Mouse (Mus musculus) layer of hippocampus, adult 2 months (tissue): ENCODE data around the gene Cd3d. TPM values are rescaled to one million over a fixed set of nuclear protein-coding genes. Genes with fewer than 3 reads are reported as not detected.

ENCODE experiments used
- DNase-seq, 2 experiments: peaks; one replicate each; pipeline ENCODE4 v3.0.0; 2022; ENCODE audit warnings: low spot score in 2 of 2
- H3K27ac ChIP-seq: fragments of 200-600 bp; 2 replicates; pipeline ENCODE4 v1.8.1; 2022
- H3K4me3 ChIP-seq: fragments of 200-600 bp; 2 replicates; pipeline ENCODE4 v1.8.1; 2022; ENCODE audit warnings: mild to moderate bottlenecking
- CTCF ChIP-seq: fragments of 200-600 bp; conservative IDR thresholded peaks from 2 replicates; pipeline ENCODE4 v1.8.1; 2022; ENCODE audit warnings: antibody characterized with exemption, mild to moderate bottlenecking, moderate library complexity
- total RNA-seq, 2 experiments: library from RNA; stranded (reverse); gene quantifications; 2 replicates each; pipeline ENCODE4 v1.2.3; 2021

The Cd3d gene
- total RNA-seq, 2 experiments from 2014 or later, result not detected

DNA sequence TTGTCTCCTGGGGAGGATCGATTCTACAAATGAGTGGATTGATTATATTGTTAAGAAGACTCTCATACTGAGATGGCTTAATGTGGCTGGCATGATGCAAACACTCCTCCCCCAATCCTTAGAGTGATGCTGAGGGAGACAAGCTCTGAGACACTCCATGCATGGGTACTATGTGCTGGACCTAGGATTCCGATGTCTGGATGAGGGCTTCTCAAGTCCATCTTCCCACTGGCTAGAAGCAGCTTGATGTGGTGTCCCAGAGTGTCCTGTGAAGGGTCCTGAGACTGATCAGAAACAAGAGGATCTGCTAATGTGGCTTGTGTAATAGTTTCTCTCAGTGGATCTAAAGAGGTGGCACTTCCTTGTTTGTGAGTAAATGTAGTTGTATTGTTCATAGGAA lies 482 bp upstream of the Cd3d start:
- H3K4me3 ChIP-seq, result no peak overlapping the region
- no peak for DNase-seq
- no peak overlapping the region for H3K27ac ChIP-seq
- TF ChIP-seq CTCF, result no peak

GRCm38 (mm10) chr9:44982081-44982480 lies 495 bp downstream of the Cd3d start:
- no peak overlapping the region for H3K4me3 ChIP-seq
- H3K27ac ChIP-seq, result no peak overlapping the region
- TF ChIP-seq CTCF, result no peak
- DNase-seq, result no peak

- H3K4me3 ChIP-seq, result no peak overlapping the region
- no peak for DNase-seq
- no peak for TF ChIP-seq CTCF
- no peak overlapping the region for H3K27ac ChIP-seq
These were observed 945 bp downstream of the Cd3d start for GRCm38 (mm10) chr9:44982531-44982930.

DNA sequence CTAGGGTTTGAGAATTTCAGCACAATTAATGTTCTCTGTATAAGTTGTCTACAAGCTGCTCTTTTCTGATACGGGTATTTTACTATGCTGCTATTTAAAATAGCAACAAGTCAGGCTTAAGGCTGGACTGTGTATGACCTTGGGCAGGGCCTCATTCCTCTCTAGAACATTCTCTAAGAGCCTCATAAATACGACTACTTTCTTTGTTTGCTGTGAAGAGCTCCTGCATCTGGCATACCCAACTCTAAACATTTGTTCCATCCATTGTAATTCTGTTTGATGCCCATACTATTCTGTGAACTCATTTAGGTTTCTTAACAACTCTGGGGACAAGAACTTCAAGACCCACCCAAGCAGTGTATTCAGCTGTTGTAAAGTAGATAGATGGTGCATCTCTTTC lies 1.4 kb downstream of the Cd3d start:
- no peak for DNase-seq
- TF ChIP-seq CTCF, result no peak
- no peak overlapping the region for H3K27ac ChIP-seq
- no peak overlapping the region for H3K4me3 ChIP-seq

GRCm38 (mm10) chr9:44985721-44986161 lies 4.2 kb downstream of the Cd3d start:
- TF ChIP-seq CTCF, result no peak
- Histone ChIP-seq H3K27ac (no peak overlapping the region), H3K4me3 (no peak overlapping the region)
- DNase-seq, result no peak

- Histone ChIP-seq H3K27ac (no peak overlapping the region), H3K4me3 (no peak overlapping the region)
- DNase-seq, result no peak
- no peak for TF ChIP-seq CTCF
These were observed 4.7 kb downstream of the Cd3d start for GRCm38 (mm10) chr9:44986242-44986781.

DNA sequence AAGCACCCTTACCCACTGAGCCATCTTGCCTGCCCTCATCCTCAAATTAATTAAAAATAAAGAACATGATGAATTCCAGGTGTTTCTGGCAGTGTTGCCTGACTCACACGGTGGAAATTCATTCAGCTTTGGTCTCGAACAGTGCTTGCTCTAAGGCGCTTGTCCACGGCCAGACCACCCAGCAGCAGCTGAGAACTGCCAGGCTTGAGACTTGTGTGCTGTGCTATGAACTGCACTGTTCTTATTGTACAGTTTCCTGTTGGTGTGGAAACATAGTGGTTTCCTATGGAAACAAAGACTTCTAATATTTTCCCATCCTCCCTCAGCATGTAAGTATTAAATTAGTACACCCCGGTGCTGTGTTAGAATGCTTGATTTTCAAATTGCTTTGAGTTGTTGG lies 5.4 kb downstream of the Cd3d start:
- TF ChIP-seq CTCF, result no peak
- no peak for DNase-seq
- H3K27ac ChIP-seq, result no peak overlapping the region
- H3K4me3 ChIP-seq, result no peak overlapping the region

GRCm38 (mm10) chr9:44991821-44992220 lies 10.2 kb downstream of the Cd3d start:
- Histone ChIP-seq H3K27ac (no peak overlapping the region), H3K4me3 (no peak overlapping the region)
- TF ChIP-seq CTCF, result no peak
- no peak for DNase-seq

DNA sequence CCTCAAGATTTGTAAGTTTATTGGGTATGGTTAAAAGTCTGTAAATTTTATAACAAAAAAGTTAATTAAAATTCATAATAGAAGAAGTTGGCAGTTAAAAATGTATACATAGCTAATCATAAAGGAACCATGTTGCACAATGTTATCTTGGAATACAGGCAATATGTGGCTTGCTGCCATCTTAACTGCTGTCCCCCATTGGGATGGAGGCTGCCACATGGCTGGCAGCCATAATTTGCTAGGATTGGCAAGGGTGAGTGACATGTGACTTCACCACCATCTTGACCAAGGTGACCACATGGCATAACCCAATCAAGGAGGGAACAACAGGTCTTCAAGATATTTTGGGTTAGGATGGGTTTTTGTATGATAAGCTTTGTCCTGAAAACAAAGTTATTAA lies 10.7 kb downstream of the Cd3d start:
- TF ChIP-seq CTCF, result no peak
- DNase-seq, result no peak
- Histone ChIP-seq H3K27ac (no peak overlapping the region), H3K4me3 (no peak overlapping the region)

GRCm38 (mm10) chr9:44993268-44993667 lies 11.7 kb downstream of the Cd3d start:
- Histone ChIP-seq H3K4me3 (no peak overlapping the region), H3K27ac (no peak overlapping the region)
- DNase-seq, result no peak
- TF ChIP-seq CTCF, result no peak

DNA sequence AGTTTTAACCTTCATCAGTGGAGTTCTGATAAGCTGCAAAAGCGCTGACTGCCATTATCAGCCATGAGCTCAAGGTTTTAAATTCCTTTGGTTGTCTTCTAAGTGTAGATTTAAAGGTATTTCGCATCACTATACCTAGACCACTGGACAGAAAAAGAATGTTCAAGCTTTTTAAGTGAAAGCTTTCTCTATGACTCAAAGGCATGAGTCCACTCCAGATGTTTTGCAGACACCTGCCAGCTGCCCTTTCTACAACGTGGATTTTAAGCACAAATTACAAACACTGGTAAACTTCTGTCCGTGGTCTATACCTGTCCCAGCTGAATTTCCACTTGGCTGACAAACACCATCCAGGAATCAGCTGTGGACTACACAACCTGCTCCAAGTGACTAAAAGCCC lies 13.4 kb downstream of the Cd3d start:
- Histone ChIP-seq H3K27ac (no peak overlapping the region), H3K4me3 (no peak overlapping the region)
- DNase-seq, result no peak
- no peak for TF ChIP-seq CTCF

- H3K27ac ChIP-seq, result no peak overlapping the region
- DNase-seq, result no peak
- no peak for TF ChIP-seq CTCF
- no peak overlapping the region for H3K4me3 ChIP-seq
These were observed 15.0 kb downstream of the Cd3d start for GRCm38 (mm10) chr9:44996590-44996989.

- Histone ChIP-seq H3K4me3 (no peak overlapping the region), H3K27ac (no peak overlapping the region)
- DNase-seq, result no peak
- no peak for TF ChIP-seq CTCF
These were observed 16.6 kb downstream of the Cd3d start for GRCm38 (mm10) chr9:44998138-44998537.

GRCm38 (mm10) chr9:44999171-44999570 lies 17.6 kb downstream of the Cd3d start:
- no peak overlapping the region for H3K27ac ChIP-seq
- no peak overlapping the region for H3K4me3 ChIP-seq
- TF ChIP-seq CTCF, result peak; percentile 39
- DNase-seq, result no peak

GRCm38 (mm10) chr9:44999776-45000175 lies 18.2 kb downstream of the Cd3d start:
- no peak for DNase-seq
- no peak for TF ChIP-seq CTCF
- no peak overlapping the region for H3K27ac ChIP-seq
- no peak overlapping the region for H3K4me3 ChIP-seq
